Mouse (Mus musculus): ENCODE measurements around the gene Iqcj.

- TF ChIP-seq TCF12 (IDR thresholded peaks at IDR 0.05; ENCODE audit: insufficient read depth, poor library complexity, severe bottlenecking) (no peak), POLR2A (IDR thresholded peaks at IDR 0.05; ENCODE audit: insufficient read length, low read depth) (no peak), MYOD1 (IDR thresholded peaks at IDR 0.05; ENCODE audit: control insufficient read depth in 1 of 3, insufficient read length in 2 of 3, low read depth in 2 of 3) (no peak), E2F4 (IDR thresholded peaks at IDR 0.05; ENCODE audit: insufficient read depth) (no peak), MYOG (IDR thresholded peaks at IDR 0.05; ENCODE audit: control insufficient read depth in 1 of 3, insufficient read depth in 1 of 3, insufficient read length in 2 of 3, low read depth in 2 of 3) (no peak), CEBPB (IDR thresholded peaks at IDR 0.05; ENCODE audit: insufficient read depth, poor library complexity, severe bottlenecking) (no peak), POLR2AphosphoS2 (IDR thresholded peaks at IDR 0.05; ENCODE audit: insufficient read length, low read depth) (no peak)
These were observed 209.3 kb downstream of the Iqcj start for GRCm38 (mm10) chr3:68101343-68101742.

Data from myocyte (in vitro differentiated cells).